Mouse (Mus musculus): ENCODE results near the gene Nusap1. TPM values are rescaled to one million over a fixed set of nuclear protein-coding genes. Genes with fewer than 3 reads are reported as not detected.

Nusap1 gene
- total RNA-seq (2014; rRNA removed) (7.1 and 8.4 TPM in 2 replicates), polyA plus RNA-seq (2015; fragmentation: Nextera tagmentation; extraction: Ambion mirVana) (13.3 and 13.8 TPM in 2 replicates)

- Histone ChIP-seq H3K4me3 (ENCODE audit: low read length) (peak within 1 kb of the TSS; percentile 88), H3K4me2 (ENCODE audit: low read depth, low read length) (peak within 1 kb of the TSS; percentile 98), H3K27ac (no peak within 1 kb of the TSS), H3K9me3 (ENCODE audit: low read length) (no peaks in the 10 kb centered on the region), H3K4me1 (ENCODE audit: insufficient read depth, low read length) (no peaks in the 10 kb centered on the region), H3K27me3 (ENCODE audit: insufficient read depth, low read length) (no peaks in the 10 kb centered on the region), H3K9ac (replicated peaks; ENCODE audit: low read length) (peak within 1 kb of the TSS; percentile 54), H3K36me3 (ENCODE audit: insufficient read depth, low read length) (no peaks in the 10 kb centered on the region)
- ATAC-seq, result peak; percentile 100
- under 1% methylated on average over 55 of the region's 55 CpGs for WGBS
- DNase-seq (ENCODE audit: low spot score), result peak; percentile 99
- TF ChIP-seq CTCF (IDR thresholded peaks at IDR 0.05; ENCODE audit: low read depth), result no peak
Measured at GRCm38 (mm10) chr2:119618199-119618982, at the start of gene Nusap1, which contains the start of gene Oip5. TSS of gene Nusap1 (plus strand) at chr2:119618298. TSS of gene Oip5 (minus strand) at chr2:119618469.

- DNase-seq (ENCODE audit: low spot score), result no peak
- H3K4me1 ChIP-seq (ENCODE audit: insufficient read depth, low read length), result no peaks in the 10 kb centered on the region
- no peaks in the 10 kb centered on the region for H3K9me3 ChIP-seq (ENCODE audit: low read length)
- no peak overlapping the region for H3K27ac ChIP-seq
- H3K27me3 ChIP-seq (ENCODE audit: insufficient read depth, low read length), result no peaks in the 10 kb centered on the region
- WGBS, result 93% methylated on average over 1 of the region's 1 CpGs
- ATAC-seq, result no peak
- H3K9ac ChIP-seq (replicated peaks; ENCODE audit: low read length), result no peak overlapping the region
- H3K4me2 ChIP-seq (ENCODE audit: low read depth, low read length), result no peak overlapping the region
- H3K36me3 ChIP-seq (ENCODE audit: insufficient read depth, low read length), result no peaks in the 10 kb centered on the region; the same call in 1 of the 2 replicates
- no peak for TF ChIP-seq CTCF (IDR thresholded peaks at IDR 0.05; ENCODE audit: low read depth)
- no peak overlapping the region for H3K4me3 ChIP-seq (ENCODE audit: low read length)
Measured at GRCm38 (mm10) chr2:119572471-119572870, 45.6 kb upstream of the Nusap1 start.

- Histone ChIP-seq H3K27ac (no peak overlapping the region), H3K4me1 (ENCODE audit: insufficient read depth, low read length) (no peaks in the 10 kb centered on the region), H3K4me2 (ENCODE audit: low read depth, low read length) (no peak overlapping the region), H3K36me3 (ENCODE audit: insufficient read depth, low read length) (no peaks in the 10 kb centered on the region; the same call in 1 of the 2 replicates), H3K9me3 (ENCODE audit: low read length) (no peaks in the 10 kb centered on the region), H3K9ac (replicated peaks; ENCODE audit: low read length) (no peak overlapping the region), H3K4me3 (ENCODE audit: low read length) (no peak overlapping the region), H3K27me3 (ENCODE audit: insufficient read depth, low read length) (no peaks in the 10 kb centered on the region)
- DNase-seq (ENCODE audit: low spot score), result no peak
- no peak for TF ChIP-seq CTCF (IDR thresholded peaks at IDR 0.05; ENCODE audit: low read depth)
- 97% methylated on average over 3 of the region's 3 CpGs for WGBS
- ATAC-seq, result no peak
Measured at GRCm38 (mm10) chr2:119581571-119581970, 36.5 kb upstream of the Nusap1 start.

GRCm38 (mm10) chr2:119583439-119583838 lies 34.7 kb upstream of the Nusap1 start:
- Histone ChIP-seq H3K4me2 (ENCODE audit: low read depth, low read length) (no peak overlapping the region), H3K4me3 (ENCODE audit: low read length) (no peak overlapping the region), H3K36me3 (ENCODE audit: insufficient read depth, low read length) (no peaks in the 10 kb centered on the region; the same call in 1 of the 2 replicates), H3K27ac (no peak overlapping the region), H3K4me1 (ENCODE audit: insufficient read depth, low read length) (no peaks in the 10 kb centered on the region), H3K9ac (replicated peaks; ENCODE audit: low read length) (no peak overlapping the region), H3K27me3 (ENCODE audit: insufficient read depth, low read length) (no peaks in the 10 kb centered on the region), H3K9me3 (ENCODE audit: low read length) (no peaks in the 10 kb centered on the region)
- no peak for TF ChIP-seq CTCF (IDR thresholded peaks at IDR 0.05; ENCODE audit: low read depth)
- no peak for DNase-seq (ENCODE audit: low spot score)
- 75% methylated on average over 2 of the region's 2 CpGs for WGBS
- ATAC-seq, result no peak

GRCm38 (mm10) chr2:119584282-119584681 lies 33.8 kb upstream of the Nusap1 start:
- no peak overlapping the region for H3K4me2 ChIP-seq (ENCODE audit: low read depth, low read length)
- H3K4me1 ChIP-seq (ENCODE audit: insufficient read depth, low read length), result no peaks in the 10 kb centered on the region
- DNase-seq (ENCODE audit: low spot score) (no peak), ATAC-seq (no peak)
- no peak overlapping the region for H3K9ac ChIP-seq (replicated peaks; ENCODE audit: low read length)
- 95% methylated on average over 8 of the region's 8 CpGs for WGBS
- no peak for TF ChIP-seq CTCF (IDR thresholded peaks at IDR 0.05; ENCODE audit: low read depth)
- H3K27ac ChIP-seq, result no peak overlapping the region
- no peaks in the 10 kb centered on the region for H3K27me3 ChIP-seq (ENCODE audit: insufficient read depth, low read length)
- no peak overlapping the region for H3K4me3 ChIP-seq (ENCODE audit: low read length)
- no peaks in the 10 kb centered on the region; the same call in 1 of the 2 replicates for H3K36me3 ChIP-seq (ENCODE audit: insufficient read depth, low read length)
- no peaks in the 10 kb centered on the region for H3K9me3 ChIP-seq (ENCODE audit: low read length)

- WGBS, result 16% methylated on average over 4 of the region's 4 CpGs
- no peaks in the 10 kb centered on the region for H3K9me3 ChIP-seq (ENCODE audit: low read length)
- no peaks in the 10 kb centered on the region for H3K36me3 ChIP-seq (ENCODE audit: insufficient read depth, low read length)
- peak; percentile 75 for TF ChIP-seq CTCF (IDR thresholded peaks at IDR 0.05; ENCODE audit: low read depth)
- ATAC-seq, result no peak
- H3K27ac ChIP-seq, result no peak overlapping the region
- no peaks in the 10 kb centered on the region for H3K27me3 ChIP-seq (ENCODE audit: insufficient read depth, low read length)
- no peaks in the 10 kb centered on the region for H3K4me1 ChIP-seq (ENCODE audit: insufficient read depth, low read length)
- DNase-seq (ENCODE audit: low spot score), result peak; percentile 55
- H3K4me2 ChIP-seq (ENCODE audit: low read depth, low read length), result no peak overlapping the region
- no peak overlapping the region for H3K4me3 ChIP-seq (ENCODE audit: low read length)
- no peak overlapping the region for H3K9ac ChIP-seq (replicated peaks; ENCODE audit: low read length)
Measured at GRCm38 (mm10) chr2:119587383-119587782, 30.7 kb upstream of the Nusap1 start.

- Histone ChIP-seq H3K9me3 (ENCODE audit: low read length) (no peaks in the 10 kb centered on the region), H3K4me1 (ENCODE audit: insufficient read depth, low read length) (peaks cover 2% of the 10 kb centered on the region; the same call in 1 of the 2 replicates), H3K9ac (replicated peaks; ENCODE audit: low read length) (no peak overlapping the region), H3K4me3 (ENCODE audit: low read length) (no peak overlapping the region), H3K4me2 (ENCODE audit: low read depth, low read length) (no peak overlapping the region), H3K27ac (no peak overlapping the region), H3K36me3 (ENCODE audit: insufficient read depth, low read length) (0 out of 2 replicates have a peak, but pooled peaks cover under 1% of the 10 kb centered on the region), H3K27me3 (ENCODE audit: insufficient read depth, low read length) (no peaks in the 10 kb centered on the region)
- ATAC-seq (no peak), DNase-seq (ENCODE audit: low spot score) (peak; percentile 10)
- TF ChIP-seq CTCF (IDR thresholded peaks at IDR 0.05; ENCODE audit: low read depth), result peak; percentile 36
- WGBS, result 94% methylated on average over 3 of the region's 3 CpGs
Measured at GRCm38 (mm10) chr2:119591247-119591646, 26.9 kb upstream of the Nusap1 start.
